Mouse (Mus musculus): ENCODE measurements at regions not wholly inside any gene's neighbourhood (a gene's known extent, or its start where the extent isn't known, plus 50 kb on each side); places are given as distances from the start of the nearest gene placed in this dataset.

DNA sequence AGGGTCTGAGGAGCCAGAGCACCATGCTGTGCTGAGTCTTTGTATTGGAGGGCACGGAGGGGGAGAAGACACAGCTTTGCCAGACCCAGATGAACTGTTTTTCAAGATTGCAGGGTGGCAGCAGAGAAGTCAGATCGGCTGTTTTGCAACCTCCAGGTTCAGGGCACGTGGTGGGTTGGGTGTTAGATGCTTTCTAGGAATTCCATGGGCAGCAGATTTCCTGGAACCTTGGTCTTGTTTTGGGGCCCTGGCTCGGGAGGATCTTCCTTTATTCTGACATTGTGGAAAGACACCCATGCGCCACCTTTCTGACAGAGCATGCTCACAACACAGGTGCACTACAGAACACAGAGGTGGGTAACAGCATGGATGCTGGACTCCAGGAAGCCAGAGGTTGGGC lies 89.4 kb upstream of the Elovl6 start:
- Histone ChIP-seq H3K27me3 (ENCODE audit: control insufficient read depth, insufficient read depth, low read length) (no peaks in the 10 kb centered on the region), H3K9me3 (ENCODE audit: control insufficient read depth, low read length) (no peaks in the 10 kb centered on the region), H3K36me3 (ENCODE audit: control insufficient read depth, insufficient read depth, low read length) (no peaks in the 10 kb centered on the region), H3K27ac (ENCODE audit: low read depth, low read length) (no peak overlapping the region), H3K4me2 (ENCODE audit: low read depth, low read length) (no peak overlapping the region), H3K4me3 (ENCODE audit: low read depth, low read length) (no peak overlapping the region), H3K9ac (replicated peaks; ENCODE audit: low read depth, low read length) (no peak overlapping the region), H3K4me1 (ENCODE audit: control insufficient read depth, insufficient read depth, low read length) (no peaks in the 10 kb centered on the region)
- ATAC-seq (ENCODE audit: low read depth) = no peak
- WGBS = 71% methylated on average over 5 of the region's 5 CpGs

DNA sequence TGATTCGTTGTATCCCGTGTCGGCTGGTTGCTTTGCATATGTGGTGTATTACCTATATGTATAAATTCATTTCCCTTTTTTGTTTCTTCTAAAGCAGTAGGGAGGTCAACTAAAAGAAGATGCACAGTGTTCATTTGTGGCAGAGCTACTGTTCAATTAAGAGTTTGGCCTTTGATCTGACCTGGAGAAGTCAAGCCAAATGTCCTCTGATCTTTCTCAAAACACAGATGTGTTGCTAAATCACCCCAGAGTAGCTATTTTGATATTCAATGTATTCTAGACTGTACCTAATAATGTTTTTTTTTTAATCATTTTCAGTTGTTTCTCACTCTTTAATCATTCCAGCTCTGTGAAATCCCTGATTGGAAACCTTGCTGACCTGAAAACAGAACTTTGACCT lies 87.9 kb upstream of the Elovl6 start:
- Histone ChIP-seq H3K36me3 (ENCODE audit: control insufficient read depth, insufficient read depth, low read length) (no peaks in the 10 kb centered on the region), H3K4me3 (ENCODE audit: low read depth, low read length) (no peak overlapping the region), H3K4me2 (ENCODE audit: low read depth, low read length) (no peak overlapping the region), H3K9me3 (ENCODE audit: control insufficient read depth, low read length) (no peaks in the 10 kb centered on the region), H3K27me3 (ENCODE audit: control insufficient read depth, insufficient read depth, low read length) (no peaks in the 10 kb centered on the region), H3K4me1 (ENCODE audit: control insufficient read depth, insufficient read depth, low read length) (no peaks in the 10 kb centered on the region), H3K27ac (ENCODE audit: low read depth, low read length) (no peak overlapping the region), H3K9ac (replicated peaks; ENCODE audit: low read depth, low read length) (no peak overlapping the region)
- no peak for ATAC-seq (ENCODE audit: low read depth)
- WGBS = 95% methylated on average over 3 of the region's 3 CpGs

GRCm38 (mm10) chr3:129445961-129446360 lies 86.2 kb upstream of the Elovl6 start:
- H3K9ac ChIP-seq (replicated peaks; ENCODE audit: low read depth, low read length) = no peak overlapping the region
- no peak overlapping the region for H3K27ac ChIP-seq (ENCODE audit: low read depth, low read length)
- H3K36me3 ChIP-seq (ENCODE audit: control insufficient read depth, insufficient read depth, low read length) = no peaks in the 10 kb centered on the region
- WGBS = 92% methylated on average over 6 of the region's 6 CpGs
- no peaks in the 10 kb centered on the region for H3K27me3 ChIP-seq (ENCODE audit: control insufficient read depth, insufficient read depth, low read length)
- H3K4me3 ChIP-seq (ENCODE audit: low read depth, low read length) = no peak overlapping the region
- no peak for ATAC-seq (ENCODE audit: low read depth)
- no peaks in the 10 kb centered on the region for H3K9me3 ChIP-seq (ENCODE audit: control insufficient read depth, low read length)
- H3K4me1 ChIP-seq (ENCODE audit: control insufficient read depth, insufficient read depth, low read length) = no peaks in the 10 kb centered on the region
- no peak overlapping the region for H3K4me2 ChIP-seq (ENCODE audit: low read depth, low read length)

DNA sequence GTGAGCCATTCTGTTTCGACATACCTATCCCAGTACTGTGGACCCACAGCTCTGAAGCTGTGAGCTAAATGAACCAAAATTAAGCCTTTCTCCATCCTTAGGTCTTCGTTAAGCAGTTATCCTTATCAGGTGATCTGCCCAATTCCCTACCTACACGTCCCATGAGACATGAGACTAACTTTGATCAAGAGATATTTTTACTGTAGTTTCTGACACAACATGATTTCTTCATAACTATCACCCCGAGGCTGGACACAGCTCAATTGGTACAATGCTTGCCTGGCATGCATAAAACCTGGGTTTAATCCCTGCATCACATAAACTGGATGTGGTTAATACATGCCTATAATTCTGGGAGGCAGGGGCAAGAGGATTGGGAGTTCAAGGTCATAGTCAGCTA lies 82.2 kb upstream of the Elovl6 start:
- no peak for ATAC-seq (ENCODE audit: low read depth)

GRCm38 (mm10) chr3:129450671-129451070 lies 81.5 kb upstream of the Elovl6 start:
- no peak overlapping the region for H3K9ac ChIP-seq (replicated peaks; ENCODE audit: low read depth, low read length)
- no peak overlapping the region for H3K4me2 ChIP-seq (ENCODE audit: low read depth, low read length)
- H3K27ac ChIP-seq (ENCODE audit: low read depth, low read length) = no peak overlapping the region
- no peaks in the 10 kb centered on the region for H3K9me3 ChIP-seq (ENCODE audit: control insufficient read depth, low read length)
- no peaks in the 10 kb centered on the region for H3K36me3 ChIP-seq (ENCODE audit: control insufficient read depth, insufficient read depth, low read length)
- WGBS = 90% methylated on average over 5 of the region's 5 CpGs
- H3K4me3 ChIP-seq (ENCODE audit: low read depth, low read length) = no peak overlapping the region
- no peaks in the 10 kb centered on the region for H3K27me3 ChIP-seq (ENCODE audit: control insufficient read depth, insufficient read depth, low read length)
- ATAC-seq (ENCODE audit: low read depth) = no peak
- H3K4me1 ChIP-seq (ENCODE audit: control insufficient read depth, insufficient read depth, low read length) = no peaks in the 10 kb centered on the region

More for the DNA sequence above, 82.2 kb upstream of the Elovl6 start:
- Histone ChIP-seq H3K4me1 (ENCODE audit: control insufficient read depth, insufficient read depth, low read length) (no peaks in the 10 kb centered on the region), H3K4me3 (ENCODE audit: low read depth, low read length) (no peak overlapping the region), H3K36me3 (ENCODE audit: control insufficient read depth, insufficient read depth, low read length) (no peaks in the 10 kb centered on the region), H3K27ac (ENCODE audit: low read depth, low read length) (no peak overlapping the region), H3K4me2 (ENCODE audit: low read depth, low read length) (no peak overlapping the region), H3K27me3 (ENCODE audit: control insufficient read depth, insufficient read depth, low read length) (no peaks in the 10 kb centered on the region), H3K9ac (replicated peaks; ENCODE audit: low read depth, low read length) (no peak overlapping the region), H3K9me3 (ENCODE audit: control insufficient read depth, low read length) (no peaks in the 10 kb centered on the region)
- 88% methylated on average over 4 of the region's 4 CpGs for WGBS

- 92% methylated on average over 5 of the region's 5 CpGs for WGBS
- Histone ChIP-seq H3K9ac (replicated peaks; ENCODE audit: low read depth, low read length) (no peak overlapping the region), H3K4me3 (ENCODE audit: low read depth, low read length) (no peak overlapping the region), H3K4me2 (ENCODE audit: low read depth, low read length) (no peak overlapping the region), H3K27me3 (ENCODE audit: control insufficient read depth, insufficient read depth, low read length) (no peaks in the 10 kb centered on the region), H3K36me3 (ENCODE audit: control insufficient read depth, insufficient read depth, low read length) (no peaks in the 10 kb centered on the region), H3K4me1 (ENCODE audit: control insufficient read depth, insufficient read depth, low read length) (no peaks in the 10 kb centered on the region), H3K9me3 (ENCODE audit: control insufficient read depth, low read length) (no peaks in the 10 kb centered on the region), H3K27ac (ENCODE audit: low read depth, low read length) (no peak overlapping the region)
- no peak for ATAC-seq (ENCODE audit: low read depth)
Observed at GRCm38 (mm10) chr3:129470088-129470487, 62.1 kb upstream of the Elovl6 start.

DNA sequence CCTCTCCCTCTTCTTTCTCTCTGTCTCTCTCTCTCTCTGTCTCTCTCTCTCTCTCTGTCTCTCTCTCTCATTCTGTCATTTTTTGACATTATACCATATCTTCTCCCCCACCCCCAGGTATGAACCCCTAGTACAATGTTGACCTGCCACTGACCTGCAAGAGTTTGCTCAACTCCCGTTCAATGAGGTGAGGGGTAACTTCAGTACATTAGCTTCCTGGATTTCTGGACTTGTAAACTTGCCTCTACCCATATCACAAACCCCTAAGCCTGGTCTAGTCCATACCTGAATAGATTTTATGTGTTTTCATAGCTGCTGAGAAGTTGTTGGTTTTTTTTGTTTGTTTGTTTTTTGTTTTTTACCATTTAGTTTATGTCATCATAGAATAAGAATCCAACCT lies 60.8 kb upstream of the Elovl6 start:
- H3K36me3 ChIP-seq (ENCODE audit: control insufficient read depth, insufficient read depth, low read length) = no peaks in the 10 kb centered on the region
- WGBS = 80% methylated on average over 1 of the region's 1 CpGs
- no peak for ATAC-seq (ENCODE audit: low read depth)
- no peak overlapping the region for H3K4me2 ChIP-seq (ENCODE audit: low read depth, low read length)
- H3K4me1 ChIP-seq (ENCODE audit: control insufficient read depth, insufficient read depth, low read length) = no peaks in the 10 kb centered on the region
- no peak overlapping the region for H3K4me3 ChIP-seq (ENCODE audit: low read depth, low read length)
- no peaks in the 10 kb centered on the region for H3K9me3 ChIP-seq (ENCODE audit: control insufficient read depth, low read length)
- H3K27ac ChIP-seq (ENCODE audit: low read depth, low read length) = no peak overlapping the region
- no peaks in the 10 kb centered on the region for H3K27me3 ChIP-seq (ENCODE audit: control insufficient read depth, insufficient read depth, low read length)
- no peak overlapping the region for H3K9ac ChIP-seq (replicated peaks; ENCODE audit: low read depth, low read length)

DNA sequence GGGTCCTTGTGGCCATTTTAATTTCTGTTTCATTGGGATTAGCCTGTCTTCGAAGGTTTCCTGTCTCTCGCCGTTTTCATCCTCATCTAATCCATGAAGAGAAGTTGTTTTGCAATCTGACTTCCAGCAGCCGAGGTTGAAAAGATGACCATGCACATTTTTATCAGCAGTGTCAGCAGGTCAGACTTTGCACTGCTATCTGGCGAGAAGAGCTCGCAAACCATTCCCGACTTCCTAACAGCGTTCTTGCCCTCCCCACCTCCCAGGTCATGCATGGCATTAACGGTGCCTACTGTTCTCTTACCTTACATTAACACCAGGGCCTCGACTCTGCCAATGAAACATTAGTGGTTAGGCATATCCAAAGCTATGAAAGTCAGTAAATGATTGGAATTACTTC lies 60.1 kb upstream of the Elovl6 start:
- H3K36me3 ChIP-seq (ENCODE audit: control insufficient read depth, insufficient read depth, low read length) = no peaks in the 10 kb centered on the region
- H3K27ac ChIP-seq (ENCODE audit: low read depth, low read length) = no peak overlapping the region
- no peak overlapping the region for H3K9ac ChIP-seq (replicated peaks; ENCODE audit: low read depth, low read length)
- no peak for ATAC-seq (ENCODE audit: low read depth)
- H3K27me3 ChIP-seq (ENCODE audit: control insufficient read depth, insufficient read depth, low read length) = no peaks in the 10 kb centered on the region
- no peak overlapping the region for H3K4me2 ChIP-seq (ENCODE audit: low read depth, low read length)
- H3K4me3 ChIP-seq (ENCODE audit: low read depth, low read length) = no peak overlapping the region
- 91% methylated on average over 10 of the region's 10 CpGs for WGBS
- no peaks in the 10 kb centered on the region for H3K4me1 ChIP-seq (ENCODE audit: control insufficient read depth, insufficient read depth, low read length)
- no peaks in the 10 kb centered on the region for H3K9me3 ChIP-seq (ENCODE audit: control insufficient read depth, low read length)

DNA sequence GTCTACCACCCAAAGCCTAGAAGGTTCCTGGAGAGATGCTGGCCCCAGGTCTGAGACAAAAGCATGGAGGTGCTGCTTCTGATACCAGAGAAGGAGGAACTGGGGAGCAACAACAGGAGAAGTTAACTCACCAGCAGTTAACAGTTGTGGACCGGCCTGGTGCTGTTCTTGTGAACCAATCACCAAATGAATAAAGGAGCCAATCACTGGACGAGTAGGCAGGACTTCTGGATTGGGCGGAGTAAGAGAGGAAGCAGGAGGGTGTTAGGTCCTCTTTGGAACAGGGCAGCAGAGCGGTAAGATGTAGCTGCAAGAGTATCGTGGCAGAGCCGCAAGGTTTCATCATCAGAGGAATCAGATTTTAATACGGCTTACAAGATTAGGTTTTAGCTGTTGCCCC lies 57.7 kb upstream of the Elovl6 start:
- no peak overlapping the region for H3K9ac ChIP-seq (replicated peaks; ENCODE audit: low read depth, low read length)
- H3K27ac ChIP-seq (ENCODE audit: low read depth, low read length) = no peak overlapping the region
- no peak overlapping the region for H3K4me2 ChIP-seq (ENCODE audit: low read depth, low read length)
- no peaks in the 10 kb centered on the region for H3K9me3 ChIP-seq (ENCODE audit: control insufficient read depth, low read length)
- H3K4me3 ChIP-seq (ENCODE audit: low read depth, low read length) = no peak overlapping the region
- WGBS = 87% methylated on average over 7 of the region's 7 CpGs
- no peaks in the 10 kb centered on the region for H3K27me3 ChIP-seq (ENCODE audit: control insufficient read depth, insufficient read depth, low read length)
- H3K36me3 ChIP-seq (ENCODE audit: control insufficient read depth, insufficient read depth, low read length) = no peaks in the 10 kb centered on the region
- ATAC-seq (ENCODE audit: low read depth) = no peak
- H3K4me1 ChIP-seq (ENCODE audit: control insufficient read depth, insufficient read depth, low read length) = no peaks in the 10 kb centered on the region

DNA sequence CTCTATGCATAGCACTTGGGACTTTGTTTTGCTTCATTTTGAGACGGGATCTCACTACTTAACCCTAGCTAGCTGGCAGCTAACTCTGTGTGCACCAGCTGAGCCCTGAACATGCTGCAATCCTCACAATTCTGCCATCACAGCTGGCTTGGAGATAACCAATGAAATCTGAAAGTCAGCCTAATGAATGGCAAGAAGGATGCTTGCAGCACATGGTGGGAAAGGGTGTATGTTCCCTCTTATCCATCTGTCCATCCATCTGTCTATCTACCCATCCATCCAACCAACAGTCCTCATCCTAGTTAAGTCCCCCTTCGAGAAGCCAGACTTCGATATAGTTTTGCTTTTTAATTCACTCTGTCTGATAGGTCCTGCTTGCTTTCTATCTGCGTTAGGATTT lies 55.9 kb upstream of the Elovl6 start:
- Histone ChIP-seq H3K27me3 (ENCODE audit: control insufficient read depth, insufficient read depth, low read length) (no peaks in the 10 kb centered on the region), H3K4me1 (ENCODE audit: control insufficient read depth, insufficient read depth, low read length) (no peaks in the 10 kb centered on the region), H3K4me2 (ENCODE audit: low read depth, low read length) (no peak overlapping the region), H3K27ac (ENCODE audit: low read depth, low read length) (no peak overlapping the region), H3K4me3 (ENCODE audit: low read depth, low read length) (no peak overlapping the region), H3K9me3 (ENCODE audit: control insufficient read depth, low read length) (no peaks in the 10 kb centered on the region), H3K9ac (replicated peaks; ENCODE audit: low read depth, low read length) (no peak overlapping the region), H3K36me3 (ENCODE audit: control insufficient read depth, insufficient read depth, low read length) (no peaks in the 10 kb centered on the region)
- ATAC-seq (ENCODE audit: low read depth) = no peak
- 98% methylated on average over 4 of the region's 4 CpGs for WGBS

All from neural tube, embryonic 14.5 days (tissue).